Mouse (Mus musculus): ENCODE data around the gene Saa4. TPM values are rescaled to one million over a fixed set of nuclear protein-coding genes. Genes with fewer than 3 reads are reported as not detected.
A peak's percentile ranks its signal among the peaks of the same experiment; 100 is the strongest.

The Saa4 gene
- polyA plus RNA-seq, 1 experiment: not detected

GRCm38 (mm10) chr7:46723849-46724248, 8.6 kb downstream of the Saa4 start:
- no peaks in the 10 kb centered on the region for H3K79me2 ChIP-seq (ENCODE audit: control insufficient read depth, insufficient read depth)
- H3K4me3 ChIP-seq (ENCODE audit: insufficient read depth, poor library complexity, severe bottlenecking): no peak overlapping the region
- no peaks in the 10 kb centered on the region for H3K27me3 ChIP-seq (ENCODE audit: control insufficient read depth, insufficient read depth, insufficient read length)
- H3ac ChIP-seq (ENCODE audit: control insufficient read depth, insufficient read length, low read depth): no peak overlapping the region
- H3K79me3 ChIP-seq (ENCODE audit: low read depth): no peaks in the 10 kb centered on the region
- TF ChIP-seq MAX (IDR thresholded peaks at IDR 0.05) (no peak), MYOD1 (IDR thresholded peaks at IDR 0.05; ENCODE audit: control insufficient read depth, insufficient read length, low read depth) (no peak), CTCF (IDR thresholded peaks at IDR 0.05; ENCODE audit: control insufficient read depth, insufficient read depth, insufficient read length) (no peak), MYOG (IDR thresholded peaks at IDR 0.05; ENCODE audit: control insufficient read depth, extremely low read depth, insufficient read length) (no peak), CEBPB (IDR thresholded peaks at IDR 0.05; ENCODE audit: low read depth) (no peak), USF1 (IDR thresholded peaks at IDR 0.05; ENCODE audit: low read depth) (no peak), FOSL1 (IDR thresholded peaks at IDR 0.05; ENCODE audit: insufficient read depth, low read length, poor library complexity, severe bottlenecking) (no peak)
- H3K36me3 ChIP-seq (ENCODE audit: control insufficient read depth, insufficient read depth): no peaks in the 10 kb centered on the region

DNA sequence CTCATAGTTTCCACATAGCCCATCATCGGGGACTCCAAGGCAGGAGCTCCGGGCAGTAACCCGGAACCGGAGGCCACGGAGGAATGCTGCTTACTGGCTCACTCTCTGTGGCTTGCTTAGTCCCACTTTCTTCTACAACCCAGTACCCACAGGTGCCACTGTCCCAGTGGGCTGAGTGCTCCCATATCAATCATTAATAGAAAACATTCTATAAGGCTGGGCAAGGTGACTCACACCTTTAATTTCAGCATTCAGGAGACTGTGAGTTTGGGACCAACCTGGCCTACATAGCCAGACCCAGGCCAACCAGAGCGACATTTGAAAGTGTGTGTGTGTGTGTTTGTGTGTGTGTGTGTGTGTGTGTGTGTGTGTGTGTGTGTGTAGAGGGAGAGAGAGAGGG, 9.0 kb downstream of the Saa4 start:
- no peaks in the 10 kb centered on the region for H3K36me3 ChIP-seq (ENCODE audit: control insufficient read depth, insufficient read depth)
- H3K4me3 ChIP-seq (ENCODE audit: insufficient read depth, poor library complexity, severe bottlenecking): no peak overlapping the region
- H3K27me3 ChIP-seq (ENCODE audit: control insufficient read depth, insufficient read depth, insufficient read length): no peaks in the 10 kb centered on the region
- H3K79me2 ChIP-seq (ENCODE audit: control insufficient read depth, insufficient read depth): no peaks in the 10 kb centered on the region
- no peak for TF ChIP-seq MAX (IDR thresholded peaks at IDR 0.05)
- TF ChIP-seq MYOD1 (IDR thresholded peaks at IDR 0.05; ENCODE audit: control insufficient read depth, insufficient read length, low read depth): no peak
- no peak for TF ChIP-seq CEBPB (IDR thresholded peaks at IDR 0.05; ENCODE audit: low read depth)
- no peak for TF ChIP-seq MYOG (IDR thresholded peaks at IDR 0.05; ENCODE audit: control insufficient read depth, extremely low read depth, insufficient read length)
- no peak for TF ChIP-seq FOSL1 (IDR thresholded peaks at IDR 0.05; ENCODE audit: insufficient read depth, low read length, poor library complexity, severe bottlenecking)
- no peaks in the 10 kb centered on the region for H3K79me3 ChIP-seq (ENCODE audit: low read depth)
- no peak overlapping the region for H3ac ChIP-seq (ENCODE audit: control insufficient read depth, insufficient read length, low read depth)

- Histone ChIP-seq H3ac (ENCODE audit: control insufficient read depth, insufficient read length, low read depth) (no peak overlapping the region), H3K79me3 (ENCODE audit: low read depth) (no peaks in the 10 kb centered on the region), H3K36me3 (ENCODE audit: control insufficient read depth, insufficient read depth) (no peaks in the 10 kb centered on the region), H3K79me2 (ENCODE audit: control insufficient read depth, insufficient read depth) (no peaks in the 10 kb centered on the region), H3K27me3 (ENCODE audit: control insufficient read depth, insufficient read depth, insufficient read length) (no peaks in the 10 kb centered on the region), H3K4me3 (ENCODE audit: insufficient read depth, poor library complexity, severe bottlenecking) (no peak overlapping the region)
- TF ChIP-seq MAX (IDR thresholded peaks at IDR 0.05): no peak
- peak; percentile 49 for TF ChIP-seq USF1 (IDR thresholded peaks at IDR 0.05; ENCODE audit: low read depth)
Measured at GRCm38 (mm10) chr7:46720460-46720859, 11.9 kb downstream of the Saa4 start.

DNA sequence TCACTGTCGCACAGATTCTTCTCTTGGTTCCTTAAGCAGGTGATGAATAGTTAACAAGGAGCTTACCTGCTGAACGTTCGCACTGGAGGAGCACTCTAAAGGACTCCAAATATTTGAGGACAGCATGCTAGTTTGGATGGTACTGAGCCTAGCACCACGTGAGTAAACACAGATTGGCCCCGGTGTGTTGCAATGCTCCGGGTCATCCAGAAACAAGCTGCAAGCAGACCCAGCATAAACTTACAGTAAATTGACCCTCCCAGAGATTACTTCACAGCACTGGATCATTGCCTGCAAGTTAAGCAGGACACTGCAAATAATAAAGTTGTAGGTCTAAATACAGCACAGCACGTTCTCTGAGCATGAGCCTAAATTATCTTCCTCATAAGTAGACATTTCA, 12.9 kb downstream of the Saa4 start:
- no peak overlapping the region for H3K4me3 ChIP-seq (ENCODE audit: insufficient read depth, poor library complexity, severe bottlenecking)
- no peaks in the 10 kb centered on the region for H3K79me2 ChIP-seq (ENCODE audit: control insufficient read depth, insufficient read depth)
- no peaks in the 10 kb centered on the region for H3K79me3 ChIP-seq (ENCODE audit: low read depth)
- no peak overlapping the region for H3ac ChIP-seq (ENCODE audit: control insufficient read depth, insufficient read length, low read depth)
- no peaks in the 10 kb centered on the region for H3K36me3 ChIP-seq (ENCODE audit: control insufficient read depth, insufficient read depth)
- H3K27me3 ChIP-seq (ENCODE audit: control insufficient read depth, insufficient read depth, insufficient read length): no peaks in the 10 kb centered on the region
- TF ChIP-seq USF1 (IDR thresholded peaks at IDR 0.05; ENCODE audit: low read depth): no peak
- no peak for TF ChIP-seq MAX (IDR thresholded peaks at IDR 0.05)
- TF ChIP-seq CTCF (IDR thresholded peaks at IDR 0.05; ENCODE audit: control insufficient read depth, insufficient read depth, insufficient read length): no peak
- TF ChIP-seq MYOG (IDR thresholded peaks at IDR 0.05; ENCODE audit: control insufficient read depth, extremely low read depth, insufficient read length): no peak
- TF ChIP-seq MYOD1 (IDR thresholded peaks at IDR 0.05; ENCODE audit: control insufficient read depth, insufficient read length, low read depth): no peak
- no peak for TF ChIP-seq FOSL1 (IDR thresholded peaks at IDR 0.05; ENCODE audit: insufficient read depth, low read length, poor library complexity, severe bottlenecking)
- TF ChIP-seq CEBPB (IDR thresholded peaks at IDR 0.05; ENCODE audit: low read depth): no peak

DNA sequence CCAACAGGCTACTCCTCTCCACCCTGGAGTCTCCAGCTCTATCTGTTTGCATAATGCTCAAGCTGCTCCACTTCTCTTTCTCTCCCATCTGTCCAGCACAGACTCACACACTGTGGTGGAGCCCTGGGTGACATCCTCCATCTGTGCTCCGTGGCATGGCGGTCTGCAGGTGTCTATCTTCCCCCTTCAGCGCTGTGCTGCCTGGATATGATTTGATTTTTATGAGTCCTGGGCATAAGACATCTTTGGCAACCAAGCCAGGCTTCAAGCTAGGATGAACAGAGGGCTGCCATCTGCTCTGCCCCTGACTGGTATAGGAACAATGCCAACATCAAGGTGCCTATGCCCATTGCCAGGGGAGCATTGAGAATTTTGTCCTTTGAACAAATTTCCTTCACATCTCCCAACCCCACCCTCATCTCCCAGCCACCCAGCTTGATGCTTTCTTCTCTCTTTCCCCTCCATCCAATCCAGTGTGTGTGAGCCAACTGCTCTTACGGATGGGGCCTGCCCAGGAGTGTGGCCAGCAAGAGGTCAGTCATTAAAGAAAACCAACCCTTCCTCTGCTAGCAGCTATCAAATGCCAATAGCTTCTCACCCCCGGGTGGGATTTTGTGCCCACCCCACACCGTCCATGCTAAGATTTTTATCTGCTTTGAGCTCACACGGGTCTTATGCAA, 13.7 kb downstream of the Saa4 start:
- Histone ChIP-seq H3K79me2 (ENCODE audit: control insufficient read depth, insufficient read depth) (no peaks in the 10 kb centered on the region), H3K79me3 (ENCODE audit: low read depth) (no peaks in the 10 kb centered on the region), H3ac (ENCODE audit: control insufficient read depth, insufficient read length, low read depth) (no peak overlapping the region), H3K27me3 (ENCODE audit: control insufficient read depth, insufficient read depth, insufficient read length) (no peaks in the 10 kb centered on the region), H3K36me3 (ENCODE audit: control insufficient read depth, insufficient read depth) (no peaks in the 10 kb centered on the region), H3K4me3 (ENCODE audit: insufficient read depth, poor library complexity, severe bottlenecking) (no peak overlapping the region)
- TF ChIP-seq MAX (IDR thresholded peaks at IDR 0.05) (no peak), USF1 (IDR thresholded peaks at IDR 0.05; ENCODE audit: low read depth) (no peak), CTCF (IDR thresholded peaks at IDR 0.05; ENCODE audit: control insufficient read depth, insufficient read depth, insufficient read length) (no peak), CEBPB (IDR thresholded peaks at IDR 0.05; ENCODE audit: low read depth) (no peak), FOSL1 (IDR thresholded peaks at IDR 0.05; ENCODE audit: insufficient read depth, low read length, poor library complexity, severe bottlenecking) (no peak), MYOD1 (IDR thresholded peaks at IDR 0.05; ENCODE audit: control insufficient read depth, insufficient read length, low read depth) (no peak), MYOG (IDR thresholded peaks at IDR 0.05; ENCODE audit: control insufficient read depth, extremely low read depth, insufficient read length) (no peak)

DNA sequence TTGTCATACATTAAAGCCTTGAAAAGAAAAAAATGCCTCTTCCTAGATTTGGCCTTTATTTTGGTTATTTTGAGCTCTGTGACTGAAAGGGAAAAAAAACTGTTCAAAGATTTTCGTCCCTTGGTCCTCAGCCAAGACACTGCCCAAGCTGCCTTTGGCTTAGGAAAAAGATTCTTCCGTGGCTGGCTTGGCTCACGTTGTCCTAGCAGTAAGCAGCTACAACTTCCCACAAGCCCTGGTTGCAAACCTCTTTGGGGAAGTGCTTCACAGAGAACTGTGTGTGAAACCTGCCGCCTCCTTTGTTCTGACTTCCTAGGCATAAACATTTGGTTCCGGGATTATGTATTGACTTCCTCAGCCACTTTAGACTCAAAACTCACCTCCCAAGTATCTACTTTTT, 15.5 kb downstream of the Saa4 start:
- no peaks in the 10 kb centered on the region for H3K27me3 ChIP-seq (ENCODE audit: control insufficient read depth, insufficient read depth, insufficient read length)
- TF ChIP-seq MYOG (IDR thresholded peaks at IDR 0.05; ENCODE audit: control insufficient read depth, extremely low read depth, insufficient read length): no peak
- TF ChIP-seq USF1 (IDR thresholded peaks at IDR 0.05; ENCODE audit: low read depth): no peak
- no peak for TF ChIP-seq FOSL1 (IDR thresholded peaks at IDR 0.05; ENCODE audit: insufficient read depth, low read length, poor library complexity, severe bottlenecking)
- TF ChIP-seq MYOD1 (IDR thresholded peaks at IDR 0.05; ENCODE audit: control insufficient read depth, insufficient read length, low read depth): no peak
- TF ChIP-seq CEBPB (IDR thresholded peaks at IDR 0.05; ENCODE audit: low read depth): no peak
- no peak for TF ChIP-seq CTCF (IDR thresholded peaks at IDR 0.05; ENCODE audit: control insufficient read depth, insufficient read depth, insufficient read length)
- no peak for TF ChIP-seq MAX (IDR thresholded peaks at IDR 0.05)
- H3K4me3 ChIP-seq (ENCODE audit: insufficient read depth, poor library complexity, severe bottlenecking): no peak overlapping the region
- no peaks in the 10 kb centered on the region for H3K79me2 ChIP-seq (ENCODE audit: control insufficient read depth, insufficient read depth)
- H3K36me3 ChIP-seq (ENCODE audit: control insufficient read depth, insufficient read depth): no peaks in the 10 kb centered on the region
- no peaks in the 10 kb centered on the region for H3K79me3 ChIP-seq (ENCODE audit: low read depth)
- H3ac ChIP-seq (ENCODE audit: control insufficient read depth, insufficient read length, low read depth): no peak overlapping the region

All from C2C12 (cell line).